Mouse (Mus musculus) C2C12 (cell line): ENCODE results near the gene E2f3.

Experiments used
- CEBPB ChIP-seq: IDR thresholded peaks from one replicate; pipeline ENCODE4 v1.6.1; 2011; ENCODE audit warnings: low read depth, mild to moderate bottlenecking, control low read depth, moderate library complexity
- CTCF ChIP-seq: IDR thresholded peaks from one replicate; pipeline ENCODE4 v1.5.1; 2011; ENCODE audit not compliant: control insufficient read depth, insufficient read depth, insufficient read length
- MAX ChIP-seq: IDR thresholded peaks from one replicate; pipeline ENCODE4 v1.6.1; 2011; ENCODE audit warnings: mild to moderate bottlenecking, control low read depth
- USF1 ChIP-seq: IDR thresholded peaks from one replicate; pipeline ENCODE4 v1.6.1; 2011; ENCODE audit warnings: low read depth, mild to moderate bottlenecking, control low read depth, moderate library complexity

GRCm38 (mm10) chr13:30005422-30005821, 19.6 kb upstream of the E2f3 start:
- TF ChIP-seq MAX (no peak), USF1 (no peak), CTCF (no peak), CEBPB (no peak)
